Mouse (Mus musculus): Measurements from ENCODE around the gene Sstr2.

- TF ChIP-seq POLR2A (IDR thresholded peaks at IDR 0.05; ENCODE audit: low read depth, low read length) (no peak), CTCF (IDR thresholded peaks at IDR 0.05; ENCODE audit: borderline replicate concordance, insufficient read depth, low read length) (no peak)
Observed at GRCm38 (mm10) chr11:113661835-113662351, 42.8 kb downstream of the Sstr2 start.
